In genomic region chr3:34021259-34021828, GRCm38 (mm10) we compare ENCODE assay signal across 8 mouse cellular contexts. TPM values are rescaled to one million over a fixed set of nuclear protein-coding genes. Genes with fewer than 3 reads are reported as not detected.
DNase-seq lines count a peak whose midpoint lies in the region; ATAC-seq and TF ChIP-seq lines count a peak whose summit lies in the region.

No protein-coding gene starts in this region.

- H3K27me3 ChIP-seq in heart, embryonic 10.5 days (ENCODE audit: insufficient read depth, poor library complexity, severe bottlenecking) = no peaks in the 10 kb centered on the region
- no peaks in the 10 kb centered on the region for H3K27me3 ChIP-seq in E14TG2a.4 (ENCODE audit: insufficient read depth, low read length)
- H3K27me3 ChIP-seq in hindbrain, embryonic 11.5 days (ENCODE audit: control insufficient read depth, insufficient read depth, low read length) = no peaks in the 10 kb centered on the region

- H3K4me1 ChIP-seq in heart, embryonic 10.5 days = peaks cover 13% of the 10 kb centered on the region
- H3K4me1 ChIP-seq in E14TG2a.4 (replicated peaks; ENCODE audit: low read depth, low read length) = peaks cover 71% of the 10 kb centered on the region
- no peaks in the 10 kb centered on the region for H3K4me1 ChIP-seq in hindbrain, embryonic 11.5 days (replicated peaks; ENCODE audit: control insufficient read depth, insufficient read depth, low read length)

- no peak for DNase-seq in heart, embryonic 10.5 days (ENCODE audit: low spot score)
- no peak for DNase-seq in heart, postnatal 4 days
- no peak for DNase-seq in hindbrain, embryonic 11.5 days (ENCODE audit: low spot score)
- DNase-seq in urinary bladder, postnatal 36 days (ENCODE audit: low spot score in 2 of 2) = no peak
- no peak for DNase-seq in right cerebral cortex, postnatal 14 days
- no peak for DNase-seq in frontal cortex, postnatal 10 days (ENCODE audit: low spot score in 2 of 2)

- peak overlapping the region; percentile 100; the same call in 1 of the 2 replicates for H3K27ac ChIP-seq in heart, embryonic 10.5 days
- H3K27ac ChIP-seq in hindbrain, embryonic 11.5 days (ENCODE audit: low read depth, low read length) = no peak overlapping the region

- no peak for TF ChIP-seq CTCF in E14TG2a.4 (conservative IDR thresholded peaks at IDR 0.05; ENCODE audit: low read length)

- H3K9me3 ChIP-seq in heart, embryonic 10.5 days = no peaks in the 10 kb centered on the region
- peaks cover 3% of the 10 kb centered on the region; the same call in 1 of the 2 replicates for H3K9me3 ChIP-seq in E14TG2a.4 (ENCODE audit: low read length)
- no peaks in the 10 kb centered on the region for H3K9me3 ChIP-seq in hindbrain, embryonic 11.5 days (ENCODE audit: control insufficient read depth, low read length)

- peak overlapping the region; percentile 91 for H3K4me3 ChIP-seq in heart, embryonic 10.5 days
- peak overlapping the region; percentile 93 for H3K4me3 ChIP-seq in E14TG2a.4 (replicated peaks; ENCODE audit: low read length)
- peak overlapping the region; percentile 98 for H3K4me3 ChIP-seq in hindbrain, embryonic 11.5 days (ENCODE audit: low read depth, low read length)

- no peak overlapping the region for H3K9ac ChIP-seq in hindbrain, embryonic 11.5 days (ENCODE audit: low read depth, low read length)

- ATAC-seq in hindbrain, embryonic 11.5 days (ENCODE audit: low FRiP score) = no peak
- peak; percentile 11; the same call in 1 of the 2 replicates for ATAC-seq in megakaryocyte progenitor cell, adult 5-6 weeks (replicated peaks; ENCODE audit: poor library complexity)

- H3K36me3 ChIP-seq in heart, embryonic 10.5 days = 0 out of 2 replicates have a peak, but pooled peaks cover 2% of the 10 kb centered on the region
- peaks cover 17% of the 10 kb centered on the region for H3K36me3 ChIP-seq in E14TG2a.4 (ENCODE audit: insufficient read depth, low read length)
- H3K36me3 ChIP-seq in hindbrain, embryonic 11.5 days (ENCODE audit: control insufficient read depth, insufficient read depth, low read length) = no peaks in the 10 kb centered on the region

- H3K4me2 ChIP-seq in hindbrain, embryonic 11.5 days (replicated peaks; ENCODE audit: low read depth, low read length) = peak overlapping the region; percentile 78

- WGBS in heart, embryonic 10.5 days = 56% methylated on average over 4 of the region's 4 CpGs
- 67% methylated on average over 4 of the region's 4 CpGs for WGBS in hindbrain, embryonic 11.5 days

RNA-seq across cellular contexts. Expression of gene Fxr1, which starts 1.6 kb away (rescaled TPM):
- 67.7 and 70.5 TPM in 2 replicates for polyA plus RNA-seq in heart, embryonic 10.5 days (2016; fragmentation: Nextera tagmentation; extraction: Ambion mirVana)
- total RNA-seq in heart, postnatal 4 days (2021) = 100 to 1,000 TPM; 161 to 166 TPM
- polyA plus RNA-seq in hindbrain, embryonic 11.5 days (2014; fragmentation: Nextera tagmentation; extraction: Ambion mirVana) = 74.0 and 76.8 TPM in 2 replicates
- 102 and 118 TPM in 2 replicates for total RNA-seq in megakaryocyte progenitor cell, adult 5-6 weeks (2015)
- total RNA-seq in megakaryocyte progenitor cell, adult 5-6 weeks (2017) = 167 and 209 TPM in 2 replicates

RNA-seq across cellular contexts. Expression of gene Dnajc19, which starts 59.8 kb away (rescaled TPM):
- polyA plus RNA-seq in heart, embryonic 10.5 days (2016; fragmentation: Nextera tagmentation; extraction: Ambion mirVana) = 162 and 167 TPM in 2 replicates
- 100 to 1,000 TPM; 120 to 129 TPM for total RNA-seq in heart, postnatal 4 days (2021)
- polyA plus RNA-seq in hindbrain, embryonic 11.5 days (2014; fragmentation: Nextera tagmentation; extraction: Ambion mirVana) = 144 and 159 TPM in 2 replicates
- 155 and 171 TPM in 2 replicates for total RNA-seq in megakaryocyte progenitor cell, adult 5-6 weeks (2015)
- total RNA-seq in megakaryocyte progenitor cell, adult 5-6 weeks (2017) = 183 and 206 TPM in 2 replicates
